Mouse (Mus musculus): Measurements from ENCODE around the gene Gabbr2.

Gabbr2 gene

GRCm38 (mm10) chr4:46811165-46811564 is 180.5 kb downstream of the Gabbr2 start:
- no peak for DNase-seq

GRCm38 (mm10) chr4:46806876-46807275 is 184.8 kb downstream of the Gabbr2 start:
- DNase-seq = no peak

- DNase-seq = peak; percentile 72 to 77
These were observed 185.8 kb downstream of the Gabbr2 start for GRCm38 (mm10) chr4:46805910-46806309.

GRCm38 (mm10) chr4:46802386-46802785 is 189.3 kb downstream of the Gabbr2 start:
- peak; percentile 55 to 70 for DNase-seq

GRCm38 (mm10) chr4:46799904-46800303 is 191.8 kb downstream of the Gabbr2 start:
- DNase-seq = no peak

- DNase-seq = no peak
These were observed 196.0 kb downstream of the Gabbr2 start for GRCm38 (mm10) chr4:46795707-46796106.

GRCm38 (mm10) chr4:46794583-46794982 is 197.1 kb downstream of the Gabbr2 start:
- no peak for DNase-seq

- DNase-seq = peak; percentile 61 to 74
These were observed 199.2 kb downstream of the Gabbr2 start for GRCm38 (mm10) chr4:46792280-46793026.

GRCm38 (mm10) chr4:46791268-46791951 is 200.3 kb downstream of the Gabbr2 start:
- DNase-seq = no peak

- DNase-seq = no peak
These were observed 200.9 kb downstream of the Gabbr2 start for GRCm38 (mm10) chr4:46790609-46791267.

GRCm38 (mm10) chr4:46784430-46785049 is 207.1 kb downstream of the Gabbr2 start:
- peak in 1 of 2 experiments; percentile 43 for DNase-seq

GRCm38 (mm10) chr4:46781109-46781508 is 210.6 kb downstream of the Gabbr2 start:
- DNase-seq = peak in 1 of 2 experiments; percentile 58

- no peak for DNase-seq
These were observed 215.7 kb downstream of the Gabbr2 start for GRCm38 (mm10) chr4:46775959-46776358.

- DNase-seq = peak in 1 of 2 experiments; percentile 45
These were observed 217.0 kb downstream of the Gabbr2 start for GRCm38 (mm10) chr4:46774652-46775051.

GRCm38 (mm10) chr4:46773243-46773642 is 218.4 kb downstream of the Gabbr2 start:
- DNase-seq = no peak

GRCm38 (mm10) chr4:46772591-46772990 is 219.1 kb downstream of the Gabbr2 start:
- no peak for DNase-seq

GRCm38 (mm10) chr4:46771116-46771515 is 220.6 kb downstream of the Gabbr2 start:
- peak; percentile 60 to 65 for DNase-seq

- DNase-seq = no peak
These were observed 221.0 kb downstream of the Gabbr2 start for GRCm38 (mm10) chr4:46770635-46771034.

- DNase-seq = no peak
These were observed 221.6 kb downstream of the Gabbr2 start for GRCm38 (mm10) chr4:46770090-46770489.

GRCm38 (mm10) chr4:46766326-46766725 is 225.3 kb downstream of the Gabbr2 start:
- DNase-seq = no peak

GRCm38 (mm10) chr4:46759838-46760237 is 231.8 kb downstream of the Gabbr2 start:
- peak; percentile 68 to 79 for DNase-seq

GRCm38 (mm10) chr4:46758340-46759041 is 233.2 kb downstream of the Gabbr2 start:
- no peak for DNase-seq
